Mouse (Mus musculus) forebrain, embryonic 10.5 days (tissue): ENCODE data around the gene C2cd5. TPM values are rescaled to one million over a fixed set of nuclear protein-coding genes. Genes with fewer than 3 reads are reported as not detected.

ENCODE experiments used
- DNase-seq: peaks from one replicate; pipeline ENCODE4 v3.0.0-alpha.2; 2017; ENCODE audit warnings: low spot score; ENCODE audit errors: extremely low spot score
- H3K27ac ChIP-seq: fragments of 300-500 bp; sonication (generic); 2 replicates; pipeline ENCODE4 v1.5.1; 2016; ENCODE audit warnings: mild to moderate bottlenecking
- H3K27me3 ChIP-seq: fragments of 300-500 bp; sonication (generic); 2 replicates; pipeline ENCODE4 v1.6.1; 2016; ENCODE audit warnings: mild to moderate bottlenecking; ENCODE audit not compliant: poor library complexity, severe bottlenecking
- H3K36me3 ChIP-seq: fragments of 300-500 bp; sonication (generic); replicated peaks from 2 replicates; pipeline ENCODE4 v1.6.1; 2016; ENCODE audit warnings: mild to moderate bottlenecking, moderate library complexity
- H3K4me1 ChIP-seq: fragments of 300-500 bp; sonication (generic); 2 replicates; pipeline ENCODE4 v1.6.1; 2016
- H3K4me3 ChIP-seq: fragments of 300-500 bp; sonication (generic); 2 replicates; pipeline ENCODE4 v1.5.1; 2016; ENCODE audit warnings: mild to moderate bottlenecking, moderate library complexity
- H3K9me3 ChIP-seq: fragments of 300-500 bp; sonication (generic); 2 replicates; pipeline ENCODE4 v1.6.1; 2016; ENCODE audit warnings: mild to moderate bottlenecking, moderate library complexity
- WGBS: fragments of 180-500 bp; shearing (Covaris S2); methylation state at CpG from one replicate; pipeline ENCODE4 v1.1.7; 2016; 5-methylcytosine and 5-hydroxymethylcytosine counted together
- polyA plus RNA-seq: library from polyadenylated mRNA; unstranded; fragments of >200 nt; fragmentation: Nextera tagmentation; extraction: Ambion mirVana; gene quantifications from 2 replicates; pipeline ENCODE4 v1.2.1, GENCODE M21; 2016

Gene C2cd5
- polyA plus RNA-seq, 1 experiment from 2014 or later = 33.0 TPM

- H3K36me3 ChIP-seq = peaks cover 8% of the 10 kb centered on the region
- no peak for DNase-seq
- WGBS = 92% methylated on average over 2 of the region's 2 CpGs
- H3K27me3 ChIP-seq = no peaks in the 10 kb centered on the region
- H3K4me1 ChIP-seq = peaks cover 7% of the 10 kb centered on the region
- H3K4me3 ChIP-seq = no peak overlapping the region
- H3K9me3 ChIP-seq = no peaks in the 10 kb centered on the region
- no peak overlapping the region for H3K27ac ChIP-seq
These were observed 35.9 kb downstream of the C2cd5 start for GRCm38 (mm10) chr6:143064047-143064446.

DNA sequence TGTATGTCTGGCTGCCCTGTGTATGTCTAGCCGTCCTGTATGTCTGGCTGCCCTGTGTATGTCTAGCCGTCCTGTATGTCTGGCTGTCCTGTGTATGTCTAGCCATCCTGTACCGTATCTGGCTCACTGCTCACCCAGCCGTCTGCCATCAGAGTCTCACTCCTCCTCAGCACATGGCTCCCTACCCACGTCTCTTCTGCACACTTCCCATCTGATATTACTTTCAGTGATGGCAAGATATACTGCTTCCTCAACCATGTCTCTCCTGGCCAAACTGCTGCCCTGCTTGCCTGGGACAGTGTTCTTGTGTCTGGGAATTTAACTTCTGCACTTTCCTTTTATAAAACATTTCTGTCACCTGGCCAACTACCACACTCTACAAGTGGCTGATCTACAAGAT, 42.3 kb downstream of the C2cd5 start:
- H3K4me3 ChIP-seq = no peak overlapping the region
- H3K9me3 ChIP-seq = no peaks in the 10 kb centered on the region
- H3K27me3 ChIP-seq = no peaks in the 10 kb centered on the region
- H3K27ac ChIP-seq = no peak overlapping the region
- 92% methylated on average over 5 of the region's 5 CpGs for WGBS
- peaks cover 19% of the 10 kb centered on the region for H3K36me3 ChIP-seq
- H3K4me1 ChIP-seq = no peaks in the 10 kb centered on the region
- no peak for DNase-seq

- Histone ChIP-seq H3K4me1 (no peaks in the 10 kb centered on the region), H3K27ac (no peak overlapping the region), H3K9me3 (0 out of 2 replicates have a peak, but pooled peaks cover 6% of the 10 kb centered on the region), H3K4me3 (no peak overlapping the region), H3K36me3 (peaks cover 61% of the 10 kb centered on the region), H3K27me3 (no peaks in the 10 kb centered on the region)
- DNase-seq = no peak
- 88% methylated on average over 5 of the region's 5 CpGs for WGBS
These were observed 48.4 kb downstream of the C2cd5 start for GRCm38 (mm10) chr6:143051566-143051965.

- Histone ChIP-seq H3K9me3 (0 out of 2 replicates have a peak, but pooled peaks cover 6% of the 10 kb centered on the region), H3K4me1 (no peaks in the 10 kb centered on the region), H3K27ac (no peak overlapping the region), H3K36me3 (peaks cover 69% of the 10 kb centered on the region), H3K4me3 (no peak overlapping the region), H3K27me3 (no peaks in the 10 kb centered on the region)
- DNase-seq = no peak
- WGBS = 87% methylated on average over 11 of the region's 11 CpGs
These were observed 50.0 kb downstream of the C2cd5 start for GRCm38 (mm10) chr6:143049791-143050555.

DNA sequence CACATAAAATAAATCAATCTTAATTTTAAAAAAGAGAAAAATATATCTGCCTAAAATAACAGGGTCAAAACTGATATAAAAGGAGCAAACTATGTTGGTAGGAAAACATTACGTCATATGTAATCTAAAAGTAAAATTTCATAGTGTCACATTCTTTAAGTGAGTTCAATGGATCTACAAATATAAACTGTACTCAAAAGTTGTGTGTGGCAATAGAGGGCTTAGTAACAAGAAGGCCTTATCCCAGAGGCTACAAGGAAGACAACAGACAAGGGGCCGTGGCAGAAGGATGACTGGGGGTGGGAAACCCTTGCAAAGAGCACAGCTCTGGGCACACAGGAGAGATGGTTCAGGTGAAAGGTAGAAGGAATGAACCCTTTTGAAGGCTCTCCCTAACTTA, 50.8 kb downstream of the C2cd5 start:
- peaks cover 67% of the 10 kb centered on the region for H3K36me3 ChIP-seq
- 0 out of 2 replicates have a peak, but pooled peaks cover 6% of the 10 kb centered on the region for H3K9me3 ChIP-seq
- no peaks in the 10 kb centered on the region for H3K27me3 ChIP-seq
- WGBS = 98% methylated on average over 2 of the region's 2 CpGs
- no peaks in the 10 kb centered on the region for H3K4me1 ChIP-seq
- no peak overlapping the region for H3K27ac ChIP-seq
- DNase-seq = no peak
- H3K4me3 ChIP-seq = no peak overlapping the region

DNA sequence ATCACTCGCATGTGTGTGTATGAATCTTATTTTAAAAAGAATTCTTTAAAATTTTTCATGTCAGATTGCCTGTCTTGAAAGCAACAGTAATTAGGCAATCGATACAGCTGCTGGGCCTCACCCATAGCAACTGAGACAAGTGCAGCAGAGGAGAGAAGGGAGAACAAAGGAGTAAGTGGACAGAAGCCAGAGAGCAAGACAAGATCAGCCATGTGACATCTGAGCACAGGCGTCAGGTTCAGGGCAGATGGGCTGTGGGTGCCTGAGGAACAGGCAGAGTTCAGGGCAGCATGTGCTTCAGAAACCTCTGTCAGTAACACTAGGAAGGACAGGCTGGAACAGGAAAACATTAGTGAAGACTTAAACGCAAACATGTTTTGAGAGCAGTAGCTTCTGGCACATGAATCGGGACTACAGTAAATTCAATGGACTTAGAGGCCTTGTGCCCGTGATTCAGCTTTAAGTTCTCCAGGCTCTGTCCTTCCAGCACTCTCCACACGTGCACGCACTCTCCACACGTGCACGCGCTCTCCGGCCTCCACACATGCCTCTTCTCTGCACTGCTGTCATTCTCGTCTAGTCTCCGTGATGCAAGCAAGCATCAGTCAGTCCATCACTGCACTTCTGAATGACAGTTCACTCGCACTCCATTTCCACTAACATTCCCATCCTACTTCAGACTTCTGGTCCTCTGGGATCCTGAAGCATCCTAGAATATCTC, 52.2 kb downstream of the C2cd5 start:
- 89% methylated on average over 15 of the region's 15 CpGs for WGBS
- no peak for DNase-seq
- Histone ChIP-seq H3K27ac (no peak overlapping the region), H3K9me3 (0 out of 2 replicates have a peak, but pooled peaks cover 6% of the 10 kb centered on the region), H3K4me3 (no peak overlapping the region), H3K36me3 (peaks cover 65% of the 10 kb centered on the region), H3K4me1 (no peaks in the 10 kb centered on the region), H3K27me3 (no peaks in the 10 kb centered on the region)

DNA sequence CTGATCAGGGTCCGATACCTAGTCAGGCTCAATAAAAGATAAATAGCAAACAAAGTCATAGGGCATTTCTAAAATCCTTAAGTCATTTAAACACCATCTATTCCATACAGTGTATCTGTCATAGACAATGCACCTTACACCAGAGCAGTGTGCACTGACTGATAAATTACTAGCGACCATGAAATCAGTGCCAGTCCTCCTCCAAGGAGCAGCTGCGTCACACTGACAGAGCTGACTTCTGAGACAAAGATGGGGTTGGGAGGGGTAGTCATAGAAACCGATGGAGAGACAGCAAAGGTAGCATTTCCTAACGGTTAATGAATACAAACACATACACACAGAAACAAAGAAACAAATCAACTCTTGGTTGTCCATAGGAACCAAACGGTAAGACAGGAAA, 58.4 kb downstream of the C2cd5 start:
- no peaks in the 10 kb centered on the region for H3K4me1 ChIP-seq
- no peaks in the 10 kb centered on the region for H3K9me3 ChIP-seq
- no peak overlapping the region for H3K27ac ChIP-seq
- DNase-seq = no peak
- no peak overlapping the region for H3K4me3 ChIP-seq
- WGBS = 84% methylated on average over 6 of the region's 6 CpGs
- no peaks in the 10 kb centered on the region for H3K27me3 ChIP-seq
- H3K36me3 ChIP-seq = peaks cover 55% of the 10 kb centered on the region

DNA sequence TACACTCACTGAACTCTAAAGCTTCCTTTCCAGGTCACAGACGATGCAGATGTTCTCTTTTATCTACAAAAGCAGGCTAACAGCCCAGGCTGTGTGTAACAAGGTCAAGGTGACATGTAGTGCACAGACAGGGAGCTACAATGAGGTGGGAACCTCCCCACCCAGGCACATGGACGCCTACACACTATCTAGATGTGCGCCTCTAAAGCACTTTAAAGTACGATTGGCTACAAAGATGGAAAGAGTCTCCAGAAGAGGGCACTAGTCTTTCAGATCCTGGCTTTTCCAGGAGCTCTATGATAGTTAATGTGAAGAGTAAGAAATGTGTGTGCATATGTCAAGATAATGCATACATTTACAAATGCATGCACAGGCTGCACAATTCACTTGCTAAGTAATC, 64.7 kb downstream of the C2cd5 start:
- peaks cover 93% of the 10 kb centered on the region for H3K36me3 ChIP-seq
- no peaks in the 10 kb centered on the region for H3K4me1 ChIP-seq
- H3K9me3 ChIP-seq = no peaks in the 10 kb centered on the region
- H3K4me3 ChIP-seq = no peak overlapping the region
- 76% methylated on average over 4 of the region's 4 CpGs for WGBS
- no peaks in the 10 kb centered on the region for H3K27me3 ChIP-seq
- H3K27ac ChIP-seq = no peak overlapping the region
- no peak for DNase-seq

- no peak for DNase-seq
These were observed 65.4 kb downstream of the C2cd5 start for GRCm38 (mm10) chr6:143034503-143034902.

DNA sequence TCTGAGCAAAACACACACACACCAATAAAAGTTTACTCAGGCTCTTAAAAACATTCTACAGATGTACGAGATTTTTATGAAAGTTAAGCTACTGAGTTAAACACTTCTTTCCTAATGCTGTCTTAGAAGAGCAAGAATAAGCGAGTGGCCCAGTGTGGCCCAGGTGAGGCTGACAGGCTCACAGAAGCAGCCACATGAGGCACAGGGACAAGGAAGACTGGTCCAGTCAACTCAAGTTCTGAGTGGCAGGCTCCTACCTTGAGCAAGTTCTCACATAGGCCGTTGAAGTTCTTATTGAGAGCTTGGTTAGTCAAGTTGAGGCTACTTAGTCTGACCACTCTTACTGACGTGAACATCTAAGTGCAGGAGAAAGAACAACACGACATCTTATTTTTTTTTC, 69.4 kb downstream of the C2cd5 start:
- Histone ChIP-seq H3K9me3 (no peaks in the 10 kb centered on the region), H3K4me3 (no peak overlapping the region), H3K27ac (no peak overlapping the region), H3K27me3 (no peaks in the 10 kb centered on the region), H3K4me1 (no peaks in the 10 kb centered on the region), H3K36me3 (peaks cover 84% of the 10 kb centered on the region)
- no peak for DNase-seq
- 92% methylated on average over 5 of the region's 5 CpGs for WGBS

More at GRCm38 (mm10) chr6:143034503-143034902, 65.4 kb downstream of the C2cd5 start:
- H3K4me1 ChIP-seq = no peaks in the 10 kb centered on the region
- H3K4me3 ChIP-seq = no peak overlapping the region
- peaks cover 94% of the 10 kb centered on the region for H3K36me3 ChIP-seq
- 96% methylated on average over 2 of the region's 2 CpGs for WGBS
- H3K27me3 ChIP-seq = no peaks in the 10 kb centered on the region
- H3K9me3 ChIP-seq = no peaks in the 10 kb centered on the region
- H3K27ac ChIP-seq = no peak overlapping the region

DNA sequence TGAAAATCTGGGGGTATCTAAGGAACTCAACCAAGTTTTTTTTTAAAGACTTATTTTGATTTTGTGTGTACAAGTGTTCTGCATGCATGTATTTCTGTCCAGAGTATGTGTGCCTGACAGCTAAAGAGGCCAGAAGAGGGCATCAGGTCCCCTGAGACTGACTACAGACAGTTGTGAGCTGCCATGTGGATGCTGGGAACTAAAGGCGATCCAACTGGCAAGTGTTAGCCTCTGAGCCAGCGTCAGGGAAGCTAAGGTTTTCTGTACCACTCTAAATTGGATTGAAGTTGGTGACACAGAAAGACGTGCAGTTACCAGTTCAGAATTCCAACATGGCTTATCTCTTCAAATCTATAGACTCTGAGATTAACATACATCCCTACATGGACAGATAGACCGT, 72.0 kb downstream of the C2cd5 start:
- Histone ChIP-seq H3K9me3 (no peaks in the 10 kb centered on the region), H3K27ac (no peak overlapping the region), H3K27me3 (no peaks in the 10 kb centered on the region), H3K36me3 (peaks cover 70% of the 10 kb centered on the region), H3K4me3 (no peak overlapping the region), H3K4me1 (no peaks in the 10 kb centered on the region)
- DNase-seq = no peak
- 90% methylated on average over 4 of the region's 4 CpGs for WGBS

GRCm38 (mm10) chr6:143027402-143027801, 72.5 kb downstream of the C2cd5 start:
- H3K36me3 ChIP-seq = peaks cover 65% of the 10 kb centered on the region

DNA sequence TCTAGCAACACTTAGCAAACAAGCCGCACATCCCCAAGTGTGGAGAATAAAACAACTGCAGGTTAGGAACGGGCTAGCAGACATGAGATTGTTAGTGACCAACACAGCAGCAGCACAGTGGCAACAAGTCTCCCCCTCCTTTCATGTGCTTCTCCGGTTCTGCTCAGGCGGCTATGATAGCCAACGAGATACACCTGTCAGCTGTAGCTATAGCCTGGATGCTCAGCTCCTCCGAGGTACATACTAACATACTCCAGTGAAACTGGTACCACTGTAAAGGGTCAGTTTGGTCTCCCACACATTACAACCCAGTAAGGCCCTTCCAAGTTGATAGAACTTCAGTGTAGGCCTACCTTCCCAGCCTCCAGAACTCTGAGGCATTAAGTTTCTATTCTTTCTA, 76.2 kb downstream of the C2cd5 start:
- WGBS = 94% methylated on average over 6 of the region's 6 CpGs
- no peak overlapping the region for H3K4me3 ChIP-seq
- peaks cover 42% of the 10 kb centered on the region for H3K36me3 ChIP-seq
- no peaks in the 10 kb centered on the region for H3K27me3 ChIP-seq
- no peaks in the 10 kb centered on the region for H3K4me1 ChIP-seq
- no peak overlapping the region for H3K27ac ChIP-seq
- no peaks in the 10 kb centered on the region for H3K9me3 ChIP-seq
- DNase-seq = no peak

More at GRCm38 (mm10) chr6:143027402-143027801, 72.5 kb downstream of the C2cd5 start:
- no peak for DNase-seq
- no peaks in the 10 kb centered on the region for H3K27me3 ChIP-seq
- no peaks in the 10 kb centered on the region for H3K4me1 ChIP-seq
- WGBS = 93% methylated on average over 10 of the region's 10 CpGs
- no peak overlapping the region for H3K4me3 ChIP-seq
- H3K27ac ChIP-seq = no peak overlapping the region
- no peaks in the 10 kb centered on the region for H3K9me3 ChIP-seq
